Mouse (Mus musculus): Measurements from ENCODE around the gene Bspry.

DNA sequence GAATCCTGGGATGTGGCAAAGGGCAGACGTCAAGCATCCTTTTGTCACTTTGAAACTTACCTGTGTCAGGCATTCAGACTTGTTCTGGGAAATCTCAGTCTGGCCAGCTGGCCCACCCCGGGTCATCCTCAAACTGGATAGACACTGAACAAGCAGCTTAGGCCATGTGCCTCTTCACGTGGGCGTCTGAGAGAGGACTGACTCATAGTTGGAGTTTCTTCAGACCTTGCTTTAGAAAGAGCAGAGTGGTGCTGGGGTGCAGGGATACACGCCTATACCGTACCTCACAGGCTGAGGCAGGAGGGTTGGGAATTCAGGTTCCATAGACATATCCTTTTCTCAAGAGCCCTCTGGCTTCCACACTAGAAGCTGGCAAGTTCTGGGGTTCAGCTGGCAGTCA lies 63.9 kb downstream of the Bspry start:
- no peak for TF ChIP-seq CTCF (IDR thresholded peaks at IDR 0.05; ENCODE audit: low read depth, low read length)
- no peak for TF ChIP-seq POLR2A (IDR thresholded peaks at IDR 0.05; ENCODE audit: extremely low read depth, insufficient read depth, low read length)

All from liver, adult 2 months (tissue).